Mouse (Mus musculus): ENCODE data around the gene Pmp22.

DNA sequence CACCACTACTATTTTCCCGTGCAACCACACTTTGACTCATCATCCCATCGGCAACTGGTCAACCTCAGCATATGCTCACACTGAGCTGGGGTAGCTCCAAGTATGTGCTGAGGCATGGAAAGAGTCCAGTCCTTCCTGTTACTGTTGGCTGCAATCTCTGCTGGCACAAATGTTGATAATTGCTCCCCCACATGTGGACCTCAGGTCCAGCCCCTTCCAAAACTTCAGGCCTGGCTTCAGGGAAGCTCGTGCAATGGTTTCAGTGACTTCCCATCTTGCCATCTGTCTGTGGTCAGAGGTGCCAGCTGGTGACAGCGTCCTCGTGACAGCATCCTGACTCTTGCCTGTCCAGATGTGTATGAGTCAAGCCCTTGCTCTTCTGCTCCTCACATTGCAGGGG lies 44.8 kb downstream of the Pmp22 start:
- TF ChIP-seq CTCF (IDR thresholded peaks at IDR 0.05; ENCODE audit: borderline replicate concordance, extremely low read depth, insufficient read depth, insufficient read length) (no peak), POLR2A (IDR thresholded peaks at IDR 0.05; ENCODE audit: borderline replicate concordance, extremely low read depth, insufficient read depth, insufficient read length, poor library complexity, severe bottlenecking) (no peak)
